Mouse (Mus musculus) heart, embryonic 16.5 days (tissue): ENCODE measurements around the gene Hmx3. TPM values are rescaled to one million over a fixed set of nuclear protein-coding genes. Genes with fewer than 3 reads are reported as not detected.
A peak's percentile ranks its signal among the peaks of the same experiment; 100 is the strongest.

ENCODE experiments used
- ATAC-seq: fragments of 200-750 bp; cut with Nextera tagmentation; replicated peaks from 2 replicates; pipeline ENCODE4 v1.8.0; 2017; ENCODE audit warnings: moderate number of reproducible peaks; ENCODE audit not compliant: insufficient read depth, low FRiP score; ENCODE audit errors: extremely low read depth
- H3K27ac ChIP-seq: fragments of 300-500 bp; sonication (generic); 2 replicates; pipeline ENCODE4 v1.5.1; 2014; ENCODE audit warnings: mild to moderate bottlenecking, low read length, control low read depth, moderate library complexity
- H3K27me3 ChIP-seq: fragments of 300-500 bp; sonication (generic); 2 replicates; pipeline ENCODE4 v1.6.1; 2014; ENCODE audit warnings: low read length, mixed read lengths; ENCODE audit not compliant: control insufficient read depth, insufficient read depth
- H3K36me3 ChIP-seq: fragments of 300-500 bp; sonication (generic); 2 replicates; pipeline ENCODE4 v1.6.1; 2014; ENCODE audit not compliant: control insufficient read depth, insufficient read depth
- H3K4me1 ChIP-seq: fragments of 300-500 bp; sonication (generic); 2 replicates; pipeline ENCODE4 v1.6.1; 2014; ENCODE audit warnings: low read length, mixed read lengths; ENCODE audit not compliant: control insufficient read depth, insufficient read depth
- H3K4me2 ChIP-seq: fragments of 300-500 bp; sonication (generic); 2 replicates; pipeline ENCODE4 v1.6.1; 2014; ENCODE audit warnings: low read depth, mild to moderate bottlenecking, control low read depth, low read length
- H3K4me3 ChIP-seq: fragments of 300-500 bp; sonication (generic); 2 replicates; pipeline ENCODE4 v1.5.1; 2014; ENCODE audit warnings: mild to moderate bottlenecking, control low read depth, low read length
- H3K9ac ChIP-seq: fragments of 300-500 bp; sonication (generic); 2 replicates; pipeline ENCODE4 v1.6.1; 2014; ENCODE audit warnings: low read length, control low read depth
- H3K9me3 ChIP-seq: fragments of 300-500 bp; sonication (generic); replicated peaks from 2 replicates; pipeline ENCODE4 v1.6.1; 2016; ENCODE audit warnings: low read length; ENCODE audit not compliant: control insufficient read depth
- whole genome bisulfite sequencing: fragments of 180-500 bp; shearing (Covaris S2); extraction: QIAGEN DNeasy Blood & Tissue Kit; methylation state at CpG from one replicate; pipeline ENCODE4 v1.1.7; 2014; 5-methylcytosine and 5-hydroxymethylcytosine counted together
- polyA plus RNA-seq: library from polyadenylated mRNA; unstranded; fragments of >200 nt; fragmentation: Nextera tagmentation; extraction: Ambion mirVana; gene quantifications from 2 replicates; pipeline ENCODE4 v1.2.1, GENCODE M21; 2015

Hmx3 gene
- polyA plus RNA-seq, 1 experiment from 2014 or later, result 0.16 TPM

DNA sequence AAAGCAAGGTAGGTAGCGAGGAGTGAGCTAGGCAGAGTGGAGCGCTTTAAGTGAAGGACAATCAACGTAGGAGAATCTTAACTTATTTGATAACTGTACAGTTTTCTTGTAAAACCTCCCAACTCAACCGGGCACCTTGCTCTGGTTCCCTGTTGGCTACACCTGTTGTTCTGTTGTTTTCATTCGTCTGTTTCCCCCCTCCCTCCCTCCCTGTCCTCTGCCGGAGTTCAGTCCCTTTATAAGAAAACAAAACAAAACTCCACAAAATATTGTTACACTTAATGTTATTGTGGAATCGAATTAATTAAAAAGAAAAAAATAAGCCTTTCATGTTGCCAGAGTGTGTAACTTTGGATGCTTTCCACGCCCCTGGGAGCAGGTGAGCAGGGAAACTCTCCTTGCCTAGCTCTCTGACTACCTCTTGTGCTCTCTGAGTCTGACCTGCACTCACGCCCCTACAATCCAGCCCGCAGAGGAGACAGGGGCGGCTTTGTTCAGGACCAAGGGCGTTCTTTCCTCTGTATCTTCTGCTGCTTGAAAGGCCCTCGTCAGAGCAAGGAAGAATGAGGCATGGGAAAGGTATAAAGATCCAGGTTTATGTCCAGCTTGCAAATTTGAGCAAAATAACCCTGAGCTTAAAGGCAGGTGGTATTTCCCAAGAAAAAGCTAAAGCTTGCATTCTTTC, 3.2 kb downstream of the Hmx3 start:
- Histone ChIP-seq H3K4me1 (peaks cover 17% of the 10 kb centered on the region), H3K36me3 (no peaks in the 10 kb centered on the region), H3K9ac (no peak overlapping the region), H3K4me3 (no peak overlapping the region), H3K27ac (no peak overlapping the region), H3K4me2 (no peak overlapping the region), H3K9me3 (no peaks in the 10 kb centered on the region), H3K27me3 (peaks cover 92% of the 10 kb centered on the region)
- ATAC-seq, result no peak
- WGBS, result 4% methylated on average over 13 of the region's 13 CpGs

- Histone ChIP-seq H3K4me1 (peaks cover 17% of the 10 kb centered on the region), H3K27ac (no peak overlapping the region), H3K27me3 (peaks cover 92% of the 10 kb centered on the region), H3K9me3 (no peaks in the 10 kb centered on the region), H3K4me3 (no peak overlapping the region), H3K4me2 (no peak overlapping the region), H3K9ac (no peak overlapping the region), H3K36me3 (no peaks in the 10 kb centered on the region)
- no peak for ATAC-seq
- 13% methylated on average over 2 of the region's 2 CpGs for WGBS
Measured at GRCm38 (mm10) chr7:131546423-131546822, 3.8 kb downstream of the Hmx3 start.

- ATAC-seq, result no peak
- Histone ChIP-seq H3K9ac (no peak overlapping the region), H3K4me3 (no peak overlapping the region), H3K36me3 (no peaks in the 10 kb centered on the region), H3K4me2 (no peak overlapping the region), H3K9me3 (no peaks in the 10 kb centered on the region), H3K27ac (no peak overlapping the region), H3K27me3 (peaks cover 92% of the 10 kb centered on the region), H3K4me1 (peaks cover 11% of the 10 kb centered on the region)
- WGBS, result 4% methylated on average over 5 of the region's 5 CpGs
Measured at GRCm38 (mm10) chr7:131547481-131547880, 4.8 kb downstream of the Hmx3 start.

DNA sequence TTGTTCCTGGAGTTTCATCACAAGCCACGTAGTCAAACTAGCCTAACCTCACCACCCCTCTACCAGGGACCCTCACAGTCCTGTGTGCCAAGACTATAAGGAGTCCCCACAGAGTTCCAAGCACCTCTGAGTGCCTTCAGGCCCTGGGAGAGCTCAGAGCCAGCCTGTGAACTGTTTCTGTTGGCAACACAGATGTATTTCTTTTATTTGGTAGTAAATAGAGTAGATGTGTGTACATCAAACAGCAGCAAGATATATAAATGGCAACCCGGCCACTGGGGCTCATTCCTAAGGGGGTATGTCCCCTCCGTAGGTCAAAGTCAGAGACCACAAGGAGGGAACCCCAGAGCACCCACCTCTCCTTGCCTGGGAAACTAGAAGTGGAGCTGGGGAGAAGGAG, 5.8 kb downstream of the Hmx3 start, which contains the start of gene Hmx2:
TSS of gene Hmx2 (plus strand) at position 301 of the 400 bp plus-strand sequence.
- H3K36me3 ChIP-seq, result no peaks in the 10 kb centered on the region
- peaks cover 3% of the 10 kb centered on the region; the same call in 1 of the 2 replicates for H3K4me1 ChIP-seq
- H3K4me3 ChIP-seq, result no peak within 1 kb of the TSS
- H3K4me2 ChIP-seq, result no peak within 1 kb of the TSS
- ATAC-seq, result no peak
- 1% methylated on average over 3 of the region's 3 CpGs for WGBS
- no peaks in the 10 kb centered on the region for H3K9me3 ChIP-seq
- H3K27ac ChIP-seq, result no peak within 1 kb of the TSS
- H3K9ac ChIP-seq, result no peak within 1 kb of the TSS
- peaks cover 90% of the 10 kb centered on the region for H3K27me3 ChIP-seq

GRCm38 (mm10) chr7:131551471-131551870, 8.8 kb downstream of the Hmx3 start:
- no peak overlapping the region for H3K4me3 ChIP-seq
- ATAC-seq, result no peak
- no peak overlapping the region for H3K27ac ChIP-seq
- H3K27me3 ChIP-seq, result peaks cover 91% of the 10 kb centered on the region
- peaks cover 6% of the 10 kb centered on the region; the same call in 1 of the 2 replicates for H3K4me1 ChIP-seq
- H3K4me2 ChIP-seq, result no peak overlapping the region
- 2% methylated on average over 4 of the region's 4 CpGs for WGBS
- no peaks in the 10 kb centered on the region for H3K36me3 ChIP-seq
- no peak overlapping the region for H3K9ac ChIP-seq
- no peaks in the 10 kb centered on the region for H3K9me3 ChIP-seq

- Histone ChIP-seq H3K9me3 (no peaks in the 10 kb centered on the region), H3K27me3 (peaks cover 91% of the 10 kb centered on the region), H3K36me3 (no peaks in the 10 kb centered on the region), H3K4me3 (no peak overlapping the region), H3K4me2 (no peak overlapping the region), H3K27ac (no peak overlapping the region), H3K4me1 (peaks cover 9% of the 10 kb centered on the region; the same call in 1 of the 2 replicates), H3K9ac (no peak overlapping the region)
- ATAC-seq, result no peak
- under 1% methylated on average over 42 of the region's 42 CpGs for WGBS
Measured at GRCm38 (mm10) chr7:131551931-131552741, 9.5 kb downstream of the Hmx3 start.

- Histone ChIP-seq H3K9ac (no peak overlapping the region), H3K4me3 (no peak overlapping the region), H3K36me3 (no peaks in the 10 kb centered on the region), H3K27me3 (peaks cover 91% of the 10 kb centered on the region), H3K4me1 (peaks cover 9% of the 10 kb centered on the region; the same call in 1 of the 2 replicates), H3K4me2 (no peak overlapping the region), H3K27ac (no peak overlapping the region), H3K9me3 (no peaks in the 10 kb centered on the region)
- no peak for ATAC-seq
- WGBS, result 3% methylated on average over 5 of the region's 5 CpGs
Measured at GRCm38 (mm10) chr7:131552781-131553180, 10.1 kb downstream of the Hmx3 start.

GRCm38 (mm10) chr7:131553771-131554175, 11.1 kb downstream of the Hmx3 start:
- no peak overlapping the region for H3K27ac ChIP-seq
- peaks cover 9% of the 10 kb centered on the region; the same call in 1 of the 2 replicates for H3K4me1 ChIP-seq
- H3K36me3 ChIP-seq, result no peaks in the 10 kb centered on the region
- H3K4me2 ChIP-seq, result peak overlapping the region; percentile 58
- WGBS, result 0% methylated on average over 36 of the region's 39 CpGs
- ATAC-seq, result peak; percentile 21
- no peaks in the 10 kb centered on the region for H3K9me3 ChIP-seq
- peaks cover 90% of the 10 kb centered on the region for H3K27me3 ChIP-seq
- peak overlapping the region; percentile 45 for H3K4me3 ChIP-seq
- H3K9ac ChIP-seq, result no peak overlapping the region
